Mouse (Mus musculus): ENCODE measurements around the gene Dock4.

Dock4 gene

DNA sequence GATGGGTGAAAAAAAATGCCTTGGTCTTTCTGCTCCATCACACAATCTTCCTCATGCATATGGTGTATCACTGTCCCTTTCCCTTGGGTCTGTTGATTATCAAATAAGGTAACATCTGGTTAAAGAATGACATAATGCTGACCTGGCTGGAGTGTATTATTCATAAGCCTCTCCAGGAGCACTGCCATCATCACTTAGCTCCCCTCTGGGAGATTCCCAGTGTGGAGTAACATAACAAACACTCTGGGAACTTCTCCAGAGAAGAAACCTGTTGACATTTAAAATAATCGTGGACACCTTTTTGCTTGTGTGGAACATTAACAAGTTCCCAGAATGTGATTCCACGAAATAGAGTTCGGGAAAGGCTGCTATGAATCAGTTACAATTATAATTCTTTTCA lies 128.3 kb downstream of the Dock4 start:
- DNase-seq: no peak

DNA sequence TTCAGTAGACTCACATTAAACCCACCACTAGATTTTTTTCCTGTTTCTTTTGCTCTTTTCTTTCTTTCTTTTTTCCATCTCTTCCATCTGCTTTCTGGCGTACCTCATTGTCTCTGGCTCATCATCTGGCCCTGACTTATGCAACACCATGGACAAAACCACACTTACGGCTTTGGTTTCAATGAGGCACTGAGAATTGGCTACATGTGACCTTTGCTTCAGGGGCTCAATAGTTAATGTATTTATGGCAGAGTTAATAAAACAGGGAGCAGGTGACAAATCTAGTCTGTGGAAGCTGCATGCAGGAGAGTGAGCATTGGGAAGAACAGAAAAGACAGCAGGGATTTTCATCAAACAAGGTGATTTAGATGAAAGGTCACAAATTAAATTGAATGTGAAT lies 131.0 kb downstream of the Dock4 start:
- DNase-seq: no peak

DNA sequence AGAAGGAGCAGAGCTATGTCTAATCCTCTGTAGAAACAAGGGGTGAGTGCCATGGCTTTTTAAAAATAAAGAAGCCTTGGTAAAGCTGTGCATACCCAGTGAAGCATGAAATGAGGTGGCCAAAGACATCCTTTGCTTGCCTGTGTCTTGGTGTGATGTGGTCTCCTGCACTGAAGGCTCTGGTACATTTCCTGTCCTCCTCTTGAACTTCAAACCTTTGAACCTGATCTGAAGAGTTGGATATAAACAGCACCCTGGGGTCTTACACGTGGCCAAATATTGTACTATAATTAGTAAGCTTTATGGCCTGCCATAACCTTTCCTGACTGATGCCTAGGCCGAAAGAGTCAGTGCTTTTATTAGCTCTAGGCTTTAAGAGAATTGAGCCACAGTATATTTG lies 134.6 kb downstream of the Dock4 start:
- DNase-seq: no peak

DNA sequence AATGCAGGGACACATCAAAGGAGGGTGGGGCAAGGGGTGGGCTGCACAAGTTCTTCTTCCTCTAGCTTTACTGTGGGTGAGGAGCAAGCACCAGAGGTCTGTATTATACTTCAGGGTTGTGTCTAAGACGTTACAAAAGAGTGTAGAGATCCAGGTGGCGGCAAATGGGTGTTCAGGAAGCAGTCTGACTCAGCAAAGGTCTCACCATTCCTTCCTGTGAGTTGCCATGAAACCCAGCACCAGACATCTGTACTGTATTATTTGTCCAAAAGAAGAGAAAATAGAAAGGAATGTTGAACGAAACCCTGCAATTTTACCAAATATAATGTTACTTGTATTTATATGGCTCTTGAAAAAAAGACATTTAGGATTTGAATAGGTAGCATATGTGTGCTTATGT lies 135.3 kb downstream of the Dock4 start:
- no peak for DNase-seq

DNA sequence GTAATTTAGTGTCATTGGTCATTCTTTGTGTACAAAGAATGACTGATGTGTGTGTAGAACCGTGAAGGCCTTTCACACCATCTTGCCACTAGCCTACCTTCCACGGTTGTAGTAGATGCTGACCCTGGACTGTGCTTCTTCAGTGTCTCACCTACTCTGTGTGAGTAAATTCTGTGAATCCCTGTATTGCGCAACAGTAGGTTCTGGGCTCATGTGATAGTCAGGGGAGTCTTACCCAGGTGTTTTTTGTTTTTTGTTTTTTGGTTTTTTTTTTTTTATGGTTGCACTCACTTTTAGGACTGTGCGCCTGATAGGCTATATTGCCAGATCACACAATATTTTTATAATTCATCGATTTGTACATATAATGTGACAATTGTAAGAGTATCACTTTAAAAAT lies 136.3 kb downstream of the Dock4 start:
- no peak for DNase-seq

DNA sequence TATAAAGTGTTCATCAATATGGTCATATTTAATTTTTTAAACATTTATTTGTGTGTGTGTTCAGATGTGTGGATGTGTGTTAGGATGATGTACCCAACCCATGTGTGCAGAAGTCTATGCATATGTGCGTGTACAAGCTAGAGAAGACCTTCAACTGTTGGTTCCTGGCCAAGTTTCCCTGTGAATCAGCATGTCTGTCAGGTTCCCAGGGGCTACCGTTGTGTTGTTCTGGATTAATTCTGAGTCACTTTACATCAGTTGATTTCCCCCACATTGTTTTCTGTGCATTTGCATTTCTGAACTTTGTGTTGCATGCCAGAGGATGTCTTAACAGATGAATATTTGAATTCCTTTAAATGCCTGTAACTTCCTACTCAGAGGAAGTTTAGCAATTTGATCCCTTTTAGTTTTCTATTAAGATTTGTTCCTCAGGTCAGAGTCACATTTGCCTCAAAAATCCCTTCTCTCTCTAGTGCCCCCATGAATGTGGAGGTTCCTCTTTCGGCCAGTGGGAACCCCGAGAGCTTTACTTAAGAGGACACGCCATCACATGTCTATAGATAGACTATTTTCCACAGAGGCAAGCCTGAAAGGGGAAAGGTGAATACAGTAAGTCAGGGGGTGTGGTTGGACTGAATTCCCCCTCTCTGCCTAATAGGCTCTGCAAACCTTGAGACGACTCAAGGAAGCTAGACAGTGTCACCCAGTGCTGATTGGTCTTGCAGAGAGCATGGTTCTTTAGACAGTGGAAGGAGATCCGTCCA lies 139.0 kb downstream of the Dock4 start:
- no peak for DNase-seq

DNA sequence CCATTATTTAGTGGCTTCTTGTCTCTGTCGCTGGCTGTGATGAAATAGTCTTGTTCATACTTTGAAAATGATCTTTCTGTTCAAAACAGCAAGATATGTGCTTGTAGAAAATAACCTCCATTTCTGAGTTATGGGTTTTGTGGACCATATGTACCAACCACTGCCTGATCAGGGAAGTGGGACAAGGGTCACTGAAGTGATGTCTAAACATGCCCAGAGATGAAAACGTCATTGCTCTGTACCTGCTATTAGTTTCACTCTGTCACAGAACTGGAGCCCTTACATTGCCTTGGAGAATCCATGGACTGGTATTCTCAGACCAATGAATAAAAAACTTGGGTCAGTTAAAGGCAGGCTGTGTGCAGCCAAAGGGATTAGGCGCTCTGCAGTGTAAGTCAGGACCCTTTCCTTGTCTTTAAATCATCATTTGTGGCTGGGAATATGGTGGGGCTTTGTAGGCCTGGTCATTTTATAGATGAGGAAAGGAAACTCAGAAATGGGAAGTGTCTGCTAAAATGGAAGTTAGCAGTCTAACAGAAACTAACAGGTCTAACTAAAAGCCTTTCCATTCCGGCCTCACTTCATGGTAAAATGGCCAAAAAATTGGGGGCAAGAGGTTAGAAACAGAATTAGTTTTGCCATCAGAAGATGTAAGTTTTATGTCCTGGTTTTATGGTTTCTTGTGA lies 139.8 kb downstream of the Dock4 start:
- no peak for DNase-seq

DNA sequence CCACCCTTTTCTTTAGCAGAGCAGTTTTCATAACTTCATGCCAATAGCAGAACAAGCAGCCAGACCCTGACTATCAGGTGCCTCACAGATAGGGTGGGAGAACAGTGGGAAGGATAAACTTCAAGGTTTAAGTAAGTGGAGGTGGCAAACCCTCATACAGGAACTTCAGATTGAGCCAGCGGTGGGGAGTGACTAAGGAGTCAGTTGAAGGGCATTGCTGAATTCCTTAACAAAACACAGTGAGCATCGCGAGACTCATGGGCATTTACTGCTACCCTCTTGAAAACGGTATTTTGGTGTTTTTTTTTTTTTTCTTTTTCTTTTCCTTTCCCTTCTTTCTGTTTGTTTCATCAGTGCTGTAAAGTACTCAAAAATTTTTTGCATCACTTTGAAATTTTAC lies 148.4 kb downstream of the Dock4 start:
- DNase-seq: no peak

DNA sequence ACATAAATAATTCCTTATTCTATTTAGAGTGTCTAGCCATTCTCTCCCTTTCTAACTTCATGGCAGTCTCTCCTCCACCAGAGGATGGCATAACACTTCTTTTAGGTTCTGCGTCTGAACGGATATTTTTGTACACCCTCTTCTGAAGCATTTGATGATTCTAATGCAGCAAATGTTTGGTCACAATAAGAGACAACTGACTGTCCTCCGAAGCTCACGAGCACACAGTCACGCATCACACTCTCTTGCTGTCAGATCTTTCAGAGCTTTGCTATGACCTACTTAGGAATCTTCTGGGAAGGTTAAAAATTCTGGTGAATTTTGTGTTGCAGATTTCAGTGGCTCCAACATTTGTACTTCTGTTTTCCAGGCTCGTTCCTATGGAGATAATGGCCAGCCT lies 149.7 kb downstream of the Dock4 start:
- no peak for DNase-seq

DNA sequence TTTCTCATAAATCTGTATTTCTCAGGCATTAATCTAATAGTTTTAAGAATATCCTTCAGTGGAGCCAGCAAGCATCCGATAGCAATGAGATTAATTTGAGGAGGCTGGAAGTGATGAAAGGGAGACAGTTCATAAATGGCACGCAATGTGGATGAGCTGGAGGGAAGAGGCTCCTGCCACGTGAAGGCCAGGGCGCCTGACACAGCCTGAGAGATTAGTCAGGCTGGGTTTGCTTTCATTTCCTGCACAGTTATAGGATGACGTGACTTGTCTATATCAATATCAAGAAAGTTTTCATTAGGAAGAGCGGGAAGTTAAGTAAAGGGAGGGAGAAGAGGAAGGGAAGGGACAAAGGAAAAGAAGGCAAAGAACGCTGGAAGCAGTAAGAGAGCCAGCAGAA lies 150.3 kb downstream of the Dock4 start:
- no peak for DNase-seq

DNA sequence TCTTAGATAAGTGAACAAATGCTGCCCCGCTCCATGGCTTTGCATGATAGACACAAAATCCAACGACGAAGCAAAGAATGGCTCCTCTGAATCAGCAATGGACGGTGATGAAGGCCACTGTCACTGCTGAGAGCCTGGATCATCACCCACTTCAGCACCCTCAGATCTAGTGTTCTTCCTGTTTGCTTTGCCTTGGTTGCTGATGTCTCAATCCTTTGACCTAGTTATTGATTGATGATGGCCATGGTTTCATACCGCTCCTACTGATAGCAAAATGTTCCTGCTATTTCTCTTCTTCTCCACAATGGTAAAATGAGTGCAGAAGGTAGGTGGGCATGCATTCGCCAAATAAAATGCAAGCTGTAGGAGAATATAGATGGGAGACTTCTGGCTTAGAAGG lies 150.7 kb downstream of the Dock4 start:
- DNase-seq: no peak

DNA sequence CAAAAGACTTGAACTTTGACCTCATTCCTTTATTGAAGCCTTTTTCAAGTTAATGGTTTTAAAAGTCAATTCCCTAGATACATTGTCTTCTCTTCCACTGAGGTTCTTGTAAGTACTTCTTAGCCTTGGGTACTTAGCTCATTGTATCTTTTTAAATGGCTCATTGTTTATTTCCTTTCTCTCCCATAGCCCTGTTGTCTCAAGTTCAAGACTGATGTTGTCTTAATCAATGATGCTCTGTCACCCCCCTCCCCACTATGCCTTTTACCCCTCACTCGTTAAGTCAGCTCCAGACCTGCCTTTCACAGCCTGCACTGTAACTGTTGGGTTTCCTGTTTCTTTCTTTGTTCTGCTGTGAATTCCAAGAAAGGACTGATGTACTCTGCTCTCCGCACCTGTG lies 154.2 kb downstream of the Dock4 start:
- no peak for DNase-seq

DNA sequence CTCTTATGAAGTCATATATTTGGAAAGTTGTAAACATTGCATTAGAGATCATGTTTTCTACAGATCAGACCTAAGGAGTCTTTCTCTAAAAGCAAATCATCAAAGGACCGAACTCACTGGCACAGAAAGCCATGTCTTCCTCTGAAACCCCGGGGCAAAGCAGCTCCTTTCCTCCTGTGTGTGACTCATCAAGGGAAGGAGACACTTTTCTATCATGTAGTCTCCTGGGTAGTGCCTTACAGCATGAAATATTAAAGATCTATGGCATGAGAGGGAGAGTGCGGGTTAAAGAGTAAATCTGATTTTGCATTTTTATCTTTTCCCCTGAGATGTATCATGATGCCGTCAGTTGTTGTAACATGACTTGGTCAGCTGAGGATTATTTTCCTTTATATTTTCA lies 159.8 kb downstream of the Dock4 start:
- DNase-seq: no peak

DNA sequence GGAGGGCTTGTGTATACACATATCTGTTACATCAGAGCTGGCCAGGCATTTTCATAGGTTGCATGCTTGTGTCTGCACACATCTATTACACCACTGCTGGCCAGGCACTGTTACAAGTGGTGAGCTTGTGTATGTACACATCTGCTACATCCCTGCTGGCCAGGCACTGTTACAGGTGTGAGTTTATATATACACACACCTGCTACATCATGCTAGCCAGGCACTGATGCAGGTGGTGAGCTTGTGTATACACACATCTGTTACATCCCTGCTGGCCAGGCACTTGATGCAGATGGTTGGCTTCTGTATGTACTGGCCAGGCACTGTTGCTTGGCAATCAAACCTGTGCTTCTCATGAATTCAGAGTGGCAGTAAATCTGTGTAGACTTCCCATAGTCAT lies 177.2 kb downstream of the Dock4 start:
- DNase-seq: no peak

DNA sequence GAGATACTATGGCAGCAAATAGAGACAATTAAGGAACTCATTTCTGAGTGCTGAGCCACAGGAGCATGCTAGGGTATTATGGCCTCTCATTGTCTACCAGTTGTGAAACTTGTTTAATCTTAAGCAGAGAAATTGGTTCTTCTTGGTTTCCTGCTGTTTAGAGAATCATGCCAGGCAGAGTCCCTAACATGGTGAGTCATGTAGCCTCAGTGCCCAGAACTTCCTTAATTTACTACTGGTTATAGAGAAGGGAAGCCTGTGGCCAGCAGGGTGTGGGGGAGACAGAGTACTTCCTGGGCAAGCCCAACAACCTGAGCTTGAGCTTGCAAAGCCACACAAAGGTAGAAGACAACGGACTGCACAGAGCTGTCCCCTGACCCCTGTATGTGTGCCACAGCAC lies 180.8 kb downstream of the Dock4 start:
- DNase-seq: no peak

DNA sequence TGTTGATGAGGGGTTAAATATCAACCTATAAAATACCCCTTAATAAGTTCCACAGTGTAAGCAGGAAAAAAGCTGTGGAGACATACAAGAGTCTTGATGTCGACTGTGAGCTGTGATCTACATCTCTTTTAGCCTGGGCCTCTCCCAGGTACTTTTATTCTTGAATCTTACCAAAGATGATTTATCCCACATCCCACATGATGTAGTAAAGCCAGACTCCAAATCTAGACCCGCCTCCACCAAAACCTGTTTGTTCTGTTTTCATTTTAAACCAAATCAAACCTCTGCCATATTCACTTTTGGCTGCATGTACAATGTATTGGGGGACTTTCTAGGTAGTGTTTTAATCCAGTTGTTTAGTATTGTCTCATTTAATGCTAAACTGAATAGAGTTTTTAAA lies 187.5 kb downstream of the Dock4 start:
- no peak for DNase-seq

DNA sequence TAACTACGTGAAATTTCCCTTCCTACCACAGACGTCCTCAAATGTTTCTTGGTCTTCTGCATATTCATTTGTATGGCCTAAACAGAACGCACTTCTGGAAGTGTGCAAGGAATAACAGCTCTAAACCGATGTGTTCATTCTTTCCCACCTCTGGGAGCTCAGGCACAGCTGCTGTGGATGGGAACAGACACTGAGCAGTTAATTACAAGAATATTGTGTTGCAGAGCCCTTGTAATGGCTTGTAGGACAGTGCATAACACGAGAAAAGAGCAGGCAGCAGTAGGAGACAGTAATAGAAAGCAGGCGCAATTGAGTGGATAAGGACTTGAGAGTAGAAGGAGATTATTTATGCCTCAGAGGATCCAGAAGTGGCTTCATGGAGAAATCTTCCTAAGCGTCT lies 188.4 kb downstream of the Dock4 start:
- DNase-seq: no peak

DNA sequence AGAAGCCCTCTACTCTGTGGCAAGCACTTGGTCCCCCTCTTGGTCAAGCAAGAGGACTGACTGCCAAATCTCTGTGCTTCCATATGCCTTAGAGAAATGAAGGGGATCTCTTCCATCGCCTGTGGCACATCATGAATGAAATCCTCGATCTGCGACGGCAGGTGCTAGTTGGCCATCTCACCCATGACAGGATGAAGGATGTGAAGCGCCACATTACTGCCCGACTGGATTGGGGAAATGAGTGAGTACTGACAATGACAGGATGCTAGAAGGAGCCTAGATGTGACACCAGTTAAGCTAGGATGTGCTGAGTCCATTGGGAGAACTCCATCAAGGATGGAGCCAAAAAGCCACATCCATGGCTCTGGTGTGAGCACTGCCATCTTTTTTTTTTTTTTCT lies 190.2 kb downstream of the Dock4 start:
- DNase-seq: no peak

DNA sequence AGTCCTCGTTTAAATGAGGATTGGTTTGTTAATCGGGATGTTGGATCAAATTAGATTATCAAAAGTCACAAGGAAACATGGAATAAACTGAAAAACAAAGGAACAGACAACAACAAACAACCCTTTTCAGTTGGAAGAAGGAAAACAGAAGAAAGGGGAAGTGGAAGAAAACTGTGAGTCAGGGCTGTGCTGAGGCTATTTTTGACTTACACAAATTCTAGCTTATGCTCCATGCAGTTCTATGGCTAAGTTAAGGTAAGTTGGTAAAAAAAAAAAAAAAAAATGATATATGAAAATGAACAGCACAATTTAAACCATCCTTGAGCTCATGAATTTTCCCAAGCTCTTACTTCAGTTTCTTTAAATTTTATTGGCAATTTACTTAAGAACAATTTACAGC lies 191.7 kb downstream of the Dock4 start:
- DNase-seq: no peak

DNA sequence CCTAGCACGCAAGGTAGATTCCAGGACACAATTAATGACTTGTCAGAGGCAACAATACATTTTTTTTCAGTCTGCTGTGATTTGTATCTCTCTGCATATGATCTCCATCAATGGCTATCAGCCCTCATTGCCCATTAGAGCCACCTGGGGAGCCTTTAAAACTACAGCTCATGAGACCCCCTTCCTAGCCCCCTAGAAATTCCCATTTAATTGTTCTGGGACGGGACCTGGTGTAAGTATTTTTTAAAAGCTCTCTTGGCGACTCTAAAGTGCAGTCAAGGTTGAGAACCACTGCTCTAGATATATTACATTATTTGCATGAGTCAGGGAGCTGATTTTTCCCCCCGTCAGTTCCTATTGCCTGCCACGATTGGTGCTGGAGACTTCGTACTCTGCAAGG lies 200.1 kb downstream of the Dock4 start:
- DNase-seq: no peak

DNA sequence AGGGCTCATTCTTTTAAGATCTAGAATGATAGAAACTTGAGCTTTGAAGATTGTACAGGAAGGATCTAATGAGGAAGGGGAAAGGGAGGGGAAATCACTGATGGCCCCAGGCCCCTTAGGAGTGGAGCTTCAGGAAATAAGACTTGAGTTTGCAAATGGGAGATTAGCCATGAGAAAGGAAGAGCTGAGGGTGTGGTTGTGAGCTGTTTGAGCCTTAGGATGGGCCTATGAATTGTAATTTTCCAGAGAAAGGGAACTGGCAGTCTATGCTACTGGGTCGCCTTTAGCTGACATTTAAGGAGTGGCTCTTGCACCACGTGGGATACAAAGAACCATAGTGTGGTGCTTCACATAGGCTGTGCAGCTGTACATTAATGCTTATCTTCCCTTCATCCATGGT lies 208.6 kb downstream of the Dock4 start:
- no peak for DNase-seq

DNA sequence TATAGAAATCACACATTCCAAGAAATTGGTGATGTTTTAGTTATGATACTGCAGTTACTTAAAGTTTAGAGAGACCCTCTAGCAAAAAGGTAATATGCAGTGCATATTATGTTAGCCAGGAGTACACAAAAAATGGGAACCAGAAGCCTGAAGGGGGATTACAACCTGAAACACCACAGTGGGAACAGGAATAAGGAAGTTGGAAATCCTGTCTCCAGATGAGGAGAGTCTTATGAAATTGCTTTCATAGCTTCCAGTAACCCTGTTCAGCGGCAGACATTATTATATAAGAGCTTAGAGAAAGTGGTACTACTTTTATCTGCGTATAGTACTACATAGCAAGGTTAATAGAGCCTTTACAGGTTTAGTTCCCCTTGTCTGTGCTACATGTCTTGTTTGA lies 210.1 kb downstream of the Dock4 start:
- no peak for DNase-seq

DNA sequence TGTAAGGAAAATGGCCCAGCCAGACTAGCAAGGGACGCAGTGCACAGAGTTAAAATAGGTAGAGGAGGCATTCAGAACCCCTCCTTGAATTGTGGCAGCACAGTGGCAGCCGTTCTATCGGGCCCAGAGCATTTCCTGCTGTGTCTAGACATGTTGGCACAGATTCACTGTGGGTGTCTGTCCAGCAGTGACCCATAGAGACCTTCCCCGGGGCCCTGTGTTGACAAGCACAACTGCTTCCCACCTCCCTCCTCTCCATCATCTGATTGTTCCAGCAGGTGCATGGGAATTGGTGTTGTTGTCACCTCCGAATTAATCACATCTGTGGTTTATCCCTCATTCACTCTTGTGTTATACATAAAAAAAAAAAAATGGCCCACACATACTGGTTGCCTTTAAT lies 210.7 kb downstream of the Dock4 start:
- DNase-seq: no peak

DNA sequence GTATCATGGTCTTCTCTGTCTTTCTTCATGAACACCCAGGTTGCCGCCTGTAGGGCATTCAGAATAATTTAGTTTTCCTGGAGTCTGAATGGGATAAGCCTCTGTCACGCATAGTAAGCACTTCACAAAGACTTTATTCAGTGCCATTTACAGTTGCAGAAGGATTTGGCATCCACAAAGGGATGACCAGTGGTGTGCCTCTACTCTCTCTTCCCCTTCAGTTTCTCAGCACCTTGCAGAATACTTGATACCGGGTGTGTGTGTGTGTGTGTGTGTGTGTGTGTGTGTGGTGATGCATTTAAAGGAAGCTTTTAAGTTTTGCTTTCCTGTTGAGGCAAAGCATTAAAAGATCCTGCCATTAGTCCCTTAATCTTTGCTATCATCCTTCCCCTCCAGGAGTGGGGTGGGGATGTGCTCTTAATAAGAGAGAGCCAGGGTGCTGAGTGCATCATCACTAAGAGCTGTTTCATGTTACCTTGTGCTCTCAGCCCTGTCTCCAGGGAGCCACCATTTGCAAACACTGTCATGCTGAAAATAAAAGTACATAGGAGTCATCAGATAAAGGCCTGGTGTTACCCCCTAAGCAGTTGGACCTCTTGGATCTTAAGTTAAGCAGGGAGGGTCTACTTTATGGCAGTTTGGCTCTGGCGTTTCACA lies 211.6 kb downstream of the Dock4 start:
- no peak for DNase-seq

DNA sequence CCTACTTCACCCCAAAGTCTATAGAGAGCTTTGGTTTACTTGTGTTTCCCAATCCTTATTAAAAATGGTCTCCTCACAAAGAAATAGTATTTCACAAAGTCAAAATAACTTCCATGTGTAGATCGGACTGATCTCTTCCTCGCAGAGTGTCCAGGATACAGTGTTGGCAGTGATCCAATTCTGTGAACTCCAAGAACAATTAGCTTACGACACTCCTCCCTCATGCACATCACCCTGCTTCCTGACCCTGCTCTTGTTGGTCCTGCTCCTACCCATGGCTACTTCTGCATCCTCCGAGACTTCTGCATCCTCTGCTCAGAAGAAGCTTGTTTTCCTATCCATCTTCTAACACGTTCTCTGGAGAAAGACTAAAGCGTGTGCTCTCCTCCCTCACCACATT lies 213.9 kb downstream of the Dock4 start:
- DNase-seq: no peak

Measured in thymus, postnatal 4 days (tissue).